Mouse (Mus musculus) bone marrow macrophage, adult 2 months (primary cell): ENCODE data around the gene Cldn9.

Experiments used
- CTCF ChIP-seq: IDR thresholded peaks from 2 replicates; pipeline ENCODE4 v1.5.1; 2012; ENCODE audit warnings: low read depth, mild to moderate bottlenecking, low read length, moderate library complexity
- POLR2A ChIP-seq: IDR thresholded peaks from 2 replicates; pipeline ENCODE4 v1.6.1; 2012; ENCODE audit warnings: mild to moderate bottlenecking, low read depth, low read length, borderline replicate concordance

GRCm38 (mm10) chr17:23699131-23700077 is 15.6 kb upstream of the Cldn9 start:
- TF ChIP-seq POLR2A (no peak), CTCF (no peak)
